Mouse (Mus musculus): ENCODE results near the gene Gsdma. TPM values are rescaled to one million over a fixed set of nuclear protein-coding genes. Genes with fewer than 3 reads are reported as not detected.

Gsdma gene
- not detected for total RNA-seq (2023)

GRCm38 (mm10) chr11:98664091-98664490, at the start of gene Gsdma:
Gene Gsdma (plus strand): TSS chr11:98664351.

DNA sequence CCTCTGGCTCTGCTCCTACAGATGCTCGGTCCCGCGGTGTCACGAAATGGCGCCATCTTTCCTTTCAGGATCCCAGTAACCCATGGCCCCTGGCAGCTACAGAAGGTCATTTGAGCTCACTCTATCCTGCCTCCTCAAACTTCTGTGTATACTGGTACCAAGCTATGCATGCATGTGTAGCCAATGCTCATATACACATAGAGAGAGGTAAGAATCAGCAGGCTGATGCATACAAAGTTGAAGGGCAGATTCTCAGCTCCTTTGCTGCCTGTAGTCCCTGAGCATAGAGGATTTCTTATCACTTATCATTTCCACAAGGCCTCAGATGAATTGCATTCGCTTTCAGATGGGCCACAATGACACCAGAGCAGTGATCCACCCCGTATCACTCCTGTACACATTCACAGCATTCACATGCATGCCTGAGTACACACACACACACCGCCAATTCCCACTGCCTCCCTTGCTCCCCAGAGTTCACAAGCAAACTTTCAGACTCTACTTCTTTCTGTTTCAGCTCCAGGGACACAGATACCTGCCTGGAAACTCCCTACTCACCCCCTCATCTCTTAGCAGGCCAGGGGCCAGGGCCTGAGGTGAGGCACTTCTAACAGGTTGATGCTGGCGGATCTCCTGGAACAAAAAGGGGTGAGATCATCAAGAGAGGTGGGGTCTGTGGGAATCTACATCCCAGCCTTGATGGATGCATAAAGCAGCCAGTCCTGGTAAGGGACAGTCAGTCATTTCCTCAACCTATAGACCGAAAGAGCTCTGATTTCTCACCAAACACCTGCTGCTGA, 38.3 kb upstream of the Gsdma start, which contains the start of the genes Gm12355 and Gsdma3:
Gene Gm12355 (minus strand): TSS at position 51 of the 800 bp plus-strand sequence.
Gene Gsdma3 (plus strand): TSS at position 750 of the 800 bp plus-strand sequence.

GRCm38 (mm10) chr11:98646459-98646858, 17.7 kb upstream of the Gsdma start, which contains the start of gene Gsdma2:
Gene Gsdma2 (plus strand): TSS chr11:98646759.

GRCm38 (mm10) chr11:98681786-98682745, 17.9 kb downstream of the Gsdma start, which contains the start of gene Psmd3:
Gene Psmd3 (plus strand): TSS chr11:98682554.

GRCm38 (mm10) chr11:98701213-98701670, 37.1 kb downstream of the Gsdma start, which contains the start of gene Csf3:
Gene Csf3 (plus strand): TSS chr11:98701263.

Other genes with a start within 250 kb of the Gsdma start
- 10 to 100 TPM; 64.5 to 69.5 TPM for gene Mien1, start 225.4 kb upstream of the Gsdma start, total RNA-seq (2023)
- gene Grb7, start 218.0 kb upstream of the Gsdma start, total RNA-seq (2023), result 1 to 10 TPM in 1 of 2 experiments, not detected in 1; 2.0 TPM
- 100 to 1,000 TPM; 157 to 169 TPM for gene Ikzf3, start 118.3 kb upstream of the Gsdma start, total RNA-seq (2023)
- 1 to 10 TPM; 4.9 to 6.8 TPM for gene Zpbp2, start 113.3 kb upstream of the Gsdma start, total RNA-seq (2023)
- 10 to 100 TPM; 21.3 to 25.5 TPM for gene Ormdl3, start 77.0 kb upstream of the Gsdma start, total RNA-seq (2023)
- not detected for gene Lrrc3c, start 66.1 kb upstream of the Gsdma start, total RNA-seq (2023)
- 10 to 100 TPM; 17.5 to 24.9 TPM for gene Gm12355, start 38.7 kb upstream of the Gsdma start, total RNA-seq (2023)
- 1 to 10 TPM in 1 of 2 experiments, under 1 TPM in 1; 0.89 to 1.3 TPM for gene Gsdma3, start 38.0 kb upstream of the Gsdma start, total RNA-seq (2023)
- gene Gsdma2, start 17.6 kb upstream of the Gsdma start, total RNA-seq (2023), result not detected
- gene Psmd3, start 18.2 kb downstream of the Gsdma start, total RNA-seq (2023), result 10 to 100 TPM; 83.3 to 84.0 TPM
- not detected for gene Csf3, start 36.9 kb downstream of the Gsdma start, total RNA-seq (2023)
- gene Med24, start 65.1 kb downstream of the Gsdma start, total RNA-seq (2023), result 10 to 100 TPM; 69.9 to 75.5 TPM
- 10 to 100 TPM; 47.6 to 49.8 TPM for gene Thra, start 76.3 kb downstream of the Gsdma start, total RNA-seq (2023)
- 1 to 10 TPM; 7.2 to 7.6 TPM for gene Nr1d1, start 111.0 kb downstream of the Gsdma start, total RNA-seq (2023)
- gene Msl1, start 131.2 kb downstream of the Gsdma start, total RNA-seq (2023), result 100 to 1,000 TPM; 133 to 134 TPM
- gene Casc3, start 140.6 kb downstream of the Gsdma start, total RNA-seq (2023), result 100 to 1,000 TPM; 111 to 125 TPM
- gene Rapgefl1, start 172.4 kb downstream of the Gsdma start, total RNA-seq (2023), result under 1 TPM; 0.15 to 0.33 TPM
- 10 to 100 TPM; 51.8 to 52.8 TPM for gene Wipf2, start 199.3 kb downstream of the Gsdma start, total RNA-seq (2023)
- gene Cdc6, start 243.4 kb downstream of the Gsdma start, total RNA-seq (2023), result 1 to 10 TPM; 5.0 to 5.3 TPM

All from T-cell, adult 66 days (primary cell).